Comparison of ENCODE assay signal across 13 mouse cellular contexts in genomic region chr9:84360484-84360883, GRCm38 (mm10).
ATAC-seq lines count a peak whose summit lies in the region.
"Had no signal": no experiment of that assay in that cellular context is flagged by ENCODE, and none has a peak within 500 bp of the region (broad histone marks: within the 10 kb centered on the region; RNA-seq: fewer than 3 reads in every experiment).

No protein-coding gene starts in this region.

- no peak overlapping the region for H3K27ac ChIP-seq in forebrain, embryonic 12.5 days
- H3K27ac ChIP-seq in forebrain, embryonic 15.5 days (replicated peaks), result no peak overlapping the region
- H3K27ac ChIP-seq in hindbrain, embryonic 12.5 days, result no peak overlapping the region
- H3K27ac ChIP-seq in hindbrain, embryonic 13.5 days, result no peak overlapping the region
- no peak overlapping the region for H3K27ac ChIP-seq in neural tube, embryonic 13.5 days (replicated peaks)
- H3K27ac ChIP-seq in neural tube, embryonic 15.5 days (replicated peaks), result no peak overlapping the region
- H3K27ac ChIP-seq: embryonic facial prominence, embryonic 10.5 days; embryonic facial prominence, embryonic 12.5 days had no signal

- WGBS in forebrain, embryonic 12.5 days, result 51% methylated on average over 4 of the region's 4 CpGs
- 47% methylated on average over 4 of the region's 4 CpGs for WGBS in forebrain, embryonic 15.5 days
- WGBS in hindbrain, embryonic 12.5 days, result 70% methylated on average over 4 of the region's 4 CpGs
- 57% methylated on average over 4 of the region's 4 CpGs for WGBS in hindbrain, embryonic 13.5 days
- WGBS in neural tube, embryonic 13.5 days, result 44% methylated on average over 4 of the region's 4 CpGs
- WGBS in neural tube, embryonic 15.5 days, result 33% methylated on average over 4 of the region's 4 CpGs

- H3K36me3 ChIP-seq in forebrain, embryonic 12.5 days (replicated peaks), result no peaks in the 10 kb centered on the region
- H3K36me3 ChIP-seq in forebrain, embryonic 15.5 days, result no peaks in the 10 kb centered on the region
- H3K36me3 ChIP-seq in hindbrain, embryonic 12.5 days, result no peaks in the 10 kb centered on the region
- H3K36me3 ChIP-seq in hindbrain, embryonic 13.5 days, result no peaks in the 10 kb centered on the region
- H3K36me3 ChIP-seq in neural tube, embryonic 13.5 days, result no peaks in the 10 kb centered on the region
- no peaks in the 10 kb centered on the region for H3K36me3 ChIP-seq in neural tube, embryonic 15.5 days
- H3K36me3 ChIP-seq: embryonic facial prominence, embryonic 10.5 days; embryonic facial prominence, embryonic 12.5 days; G1E had no signal

- H3K27me3 ChIP-seq in forebrain, embryonic 12.5 days, result no peaks in the 10 kb centered on the region
- H3K27me3 ChIP-seq in forebrain, embryonic 15.5 days, result no peaks in the 10 kb centered on the region
- H3K27me3 ChIP-seq in hindbrain, embryonic 12.5 days, result no peaks in the 10 kb centered on the region
- no peaks in the 10 kb centered on the region for H3K27me3 ChIP-seq in hindbrain, embryonic 13.5 days
- H3K27me3 ChIP-seq in neural tube, embryonic 13.5 days, result no peaks in the 10 kb centered on the region
- no peaks in the 10 kb centered on the region for H3K27me3 ChIP-seq in neural tube, embryonic 15.5 days (replicated peaks)
- H3K27me3 ChIP-seq: CH12.LX; embryonic facial prominence, embryonic 12.5 days had no signal

- 0 out of 2 replicates have a peak, but pooled peaks have one; percentile 41 for ATAC-seq in forebrain, embryonic 12.5 days (ENCODE audit: low FRiP score)
- no peak for ATAC-seq in forebrain, embryonic 15.5 days (replicated peaks)
- peak; percentile 50; the same call in 1 of the 2 replicates for ATAC-seq in hindbrain, embryonic 12.5 days (ENCODE audit: low FRiP score)
- ATAC-seq in hindbrain, embryonic 13.5 days (ENCODE audit: low FRiP score), result no peak
- peak; percentile 53; the same call in 1 of the 2 replicates for ATAC-seq in neural tube, embryonic 13.5 days (ENCODE audit: low read depth)
- ATAC-seq in neural tube, embryonic 15.5 days (ENCODE audit: low FRiP score), result no peak
- ATAC-seq: CD4-positive, CD25-positive, alpha-beta regulatory T cell, adult 4 months; forebrain, embryonic 14.5 days; forebrain, postnatal 0 days had no signal

- no peak overlapping the region for H3K4me2 ChIP-seq in forebrain, embryonic 12.5 days
- no peak overlapping the region for H3K4me2 ChIP-seq in forebrain, embryonic 15.5 days (replicated peaks)
- H3K4me2 ChIP-seq in hindbrain, embryonic 12.5 days (replicated peaks), result no peak overlapping the region
- no peak overlapping the region for H3K4me2 ChIP-seq in hindbrain, embryonic 13.5 days
- H3K4me2 ChIP-seq in neural tube, embryonic 13.5 days, result no peak overlapping the region
- H3K4me2 ChIP-seq in neural tube, embryonic 15.5 days, result no peak overlapping the region
- H3K4me2 ChIP-seq: embryonic facial prominence, embryonic 12.5 days had no signal

- H3K4me1 ChIP-seq in forebrain, embryonic 12.5 days, result peaks cover 3% of the 10 kb centered on the region; the same call in 1 of the 2 replicates
- H3K4me1 ChIP-seq in forebrain, embryonic 15.5 days, result no peaks in the 10 kb centered on the region
- H3K4me1 ChIP-seq in hindbrain, embryonic 12.5 days, result peaks cover 3% of the 10 kb centered on the region; the same call in 1 of the 2 replicates
- H3K4me1 ChIP-seq in hindbrain, embryonic 13.5 days (replicated peaks), result peaks cover 3% of the 10 kb centered on the region; the same call in 1 of the 2 replicates
- no peaks in the 10 kb centered on the region; the same call in 1 of the 2 replicates for H3K4me1 ChIP-seq in neural tube, embryonic 13.5 days (replicated peaks)
- H3K4me1 ChIP-seq in neural tube, embryonic 15.5 days, result no peaks in the 10 kb centered on the region
- H3K4me1 ChIP-seq: embryonic facial prominence, embryonic 10.5 days; embryonic facial prominence, embryonic 12.5 days had no signal

- H3K9ac ChIP-seq in forebrain, embryonic 12.5 days, result no peak overlapping the region
- H3K9ac ChIP-seq in forebrain, embryonic 15.5 days (replicated peaks), result no peak overlapping the region
- no peak overlapping the region for H3K9ac ChIP-seq in hindbrain, embryonic 12.5 days
- no peak overlapping the region for H3K9ac ChIP-seq in hindbrain, embryonic 13.5 days
- H3K9ac ChIP-seq in neural tube, embryonic 13.5 days, result no peak overlapping the region
- no peak overlapping the region for H3K9ac ChIP-seq in neural tube, embryonic 15.5 days (replicated peaks)
- H3K9ac ChIP-seq: embryonic facial prominence, embryonic 12.5 days; forebrain, postnatal 0 days had no signal

- no peaks in the 10 kb centered on the region for H3K9me3 ChIP-seq in forebrain, embryonic 12.5 days
- H3K9me3 ChIP-seq in forebrain, embryonic 15.5 days, result no peaks in the 10 kb centered on the region
- H3K9me3 ChIP-seq in hindbrain, embryonic 12.5 days (replicated peaks), result no peaks in the 10 kb centered on the region
- no peaks in the 10 kb centered on the region for H3K9me3 ChIP-seq in hindbrain, embryonic 13.5 days
- no peaks in the 10 kb centered on the region for H3K9me3 ChIP-seq in neural tube, embryonic 13.5 days
- H3K9me3 ChIP-seq in neural tube, embryonic 15.5 days (replicated peaks), result no peaks in the 10 kb centered on the region
- H3K9me3 ChIP-seq: embryonic facial prominence, embryonic 10.5 days; embryonic facial prominence, embryonic 12.5 days; G1E had no signal

- H3K4me3 ChIP-seq in forebrain, embryonic 12.5 days (replicated peaks), result no peak overlapping the region
- no peak overlapping the region for H3K4me3 ChIP-seq in forebrain, embryonic 15.5 days
- H3K4me3 ChIP-seq in hindbrain, embryonic 12.5 days, result no peak overlapping the region
- no peak overlapping the region for H3K4me3 ChIP-seq in hindbrain, embryonic 13.5 days
- no peak overlapping the region for H3K4me3 ChIP-seq in neural tube, embryonic 13.5 days
- no peak overlapping the region for H3K4me3 ChIP-seq in neural tube, embryonic 15.5 days (replicated peaks)
- H3K4me3 ChIP-seq: embryonic facial prominence, embryonic 10.5 days; embryonic facial prominence, embryonic 12.5 days had no signal

Comparison
In these comparisons a context has a peak if more than half of its experiments do, and no peak if none do; other contexts are left out.
1. ATAC-seq: peak in forebrain, embryonic 12.5 days (single experiment), hindbrain, embryonic 12.5 days (single experiment) and neural tube, embryonic 13.5 days (single experiment); none in forebrain, embryonic 15.5 days (single experiment), hindbrain, embryonic 13.5 days (single experiment) and neural tube, embryonic 15.5 days (single experiment).